23 mouse cellular contexts compared by ENCODE assay signal in genomic region chr2:25417426-25417825, GRCm38 (mm10). TPM values are rescaled to one million over a fixed set of nuclear protein-coding genes. Genes with fewer than 3 reads are reported as not detected.
DNase-seq lines count a peak whose midpoint lies in the region; ATAC-seq and TF ChIP-seq lines count a peak whose summit lies in the region.
"Had no signal": no experiment of that assay in that cellular context is flagged by ENCODE, and none has a peak within 500 bp of the region (broad histone marks: within the 10 kb centered on the region; RNA-seq: fewer than 3 reads in every experiment).

No protein-coding gene starts in this region.

- peak; percentile 40 for DNase-seq in adrenal gland, postnatal 14 days
- DNase-seq in adrenal gland, adult 8-10 months: no peak
- peak in 1 of 2 experiments; percentile 45 for DNase-seq in heart, adult 2 months
- DNase-seq in heart, adult 11 months: no peak
- DNase-seq in 3T3-L1 (ENCODE audit: low read depth, low spot score): peak; percentile 35
- peak; percentile 34 to 52 for DNase-seq in cerebellum, postnatal 14 days
- DNase-seq: kidney, postnatal 4 days; liver, embryonic 13.5 days; right cerebral cortex, postnatal 25 days; thymus, postnatal 36 days had no signal

- no peaks in the 10 kb centered on the region for H3K27me3 ChIP-seq in heart, adult 2 months (ENCODE audit: control insufficient read depth, insufficient read depth, low read length)
- H3K27me3 ChIP-seq: intestine, embryonic 15.5 days; midbrain, embryonic 13.5 days had no signal

- intact Hi-C loops in heart, adult 2 months (cut with DNase I): no loop called here

- peaks cover 4% of the 10 kb centered on the region; the same call in 1 of the 2 replicates for H3K4me1 ChIP-seq in heart, adult 2 months (ENCODE audit: control insufficient read depth, insufficient read depth, low read length)
- H3K4me1 ChIP-seq: intestine, embryonic 15.5 days; limb, embryonic 13.5 days had no signal

- peak overlapping the region; percentile 0; the same call in 1 of the 2 replicates for H3K27ac ChIP-seq in heart, adult 2 months
- H3K27ac ChIP-seq: hindbrain, embryonic 10.5 days; intestine, embryonic 15.5 days; limb, embryonic 13.5 days; liver, embryonic 13.5 days; midbrain, embryonic 13.5 days had no signal

- TF ChIP-seq EP300 in heart, adult 2 months (IDR thresholded peaks at IDR 0.05; ENCODE audit: insufficient read depth, low read depth, low read length): no peak

- no peak overlapping the region for H3K9ac ChIP-seq in heart, adult 2 months (ENCODE audit: low read depth, low read length)
- H3K9ac ChIP-seq: intestine, embryonic 15.5 days; limb, embryonic 13.5 days; liver, embryonic 13.5 days; midbrain, embryonic 13.5 days had no signal

- H3K79me2 ChIP-seq in heart, adult 2 months (replicated peaks; ENCODE audit: control insufficient read depth, insufficient read depth, low read length): no peaks in the 10 kb centered on the region

- TF ChIP-seq CTCF in heart, adult 2 months (IDR thresholded peaks at IDR 0.05): no peak

- no peak overlapping the region for H3K4me3 ChIP-seq in heart, adult 2 months
- H3K4me3 ChIP-seq: hindbrain, embryonic 10.5 days; intestine, embryonic 15.5 days; limb, embryonic 13.5 days; liver, embryonic 13.5 days; midbrain, embryonic 13.5 days had no signal

- no peak for TF ChIP-seq POLR2A in heart, adult 2 months (IDR thresholded peaks at IDR 0.05; ENCODE audit: insufficient read depth, low read depth, low read length)

- no peaks in the 10 kb centered on the region; the same call in 1 of the 2 replicates for H3K36me3 ChIP-seq in heart, adult 2 months (ENCODE audit: control insufficient read depth, insufficient read depth, low read length)
- H3K36me3 ChIP-seq: hindbrain, embryonic 10.5 days; intestine, embryonic 15.5 days; limb, embryonic 13.5 days; liver, embryonic 13.5 days had no signal

- WGBS in heart, adult 2 months: 21% methylated on average over 3 of the region's 3 CpGs

- ATAC-seq in inflammation-experienced regulatory T-cells, adult 6 months: no peak
- ATAC-seq: intestine, embryonic 15.5 days; midbrain, embryonic 13.5 days had no signal

RNA-seq across cellular contexts. Expression of gene Fut7, which starts 5.6 kb away (rescaled TPM):
- total RNA-seq in adrenal gland, postnatal 14 days (2021): 4.7 TPM in 1 of 2 replicates, not detected in the other
- total RNA-seq in adrenal gland, adult 8-10 months (2022): under 1 TPM in 1 of 4 experiments, not detected in 3; 0.13 TPM
- total RNA-seq in heart, adult 2 months (2021): under 1 TPM in 1 of 2 experiments, not detected in 1; 0.11 TPM
- 0.43 TPM in 1 of 2 replicates, not detected in the other for polyA plus RNA-seq in heart, adult 2 months (2012; rRNA removed)
- 10 to 100 TPM in 1 of 3 experiments, 1 to 10 TPM in 2; 4.1 to 14.7 (median 7.2) TPM for polyA plus RNA-seq in inflammation-experienced regulatory T-cells, adult 6 months (2017; shearing (Covaris generic))
- total RNA-seq: gastrocnemius, adult 8-10 months had no signal
- polyA plus RNA-seq: forebrain, embryonic 11.5 days; heart, postnatal 0 days; hindbrain, embryonic 10.5 days; kidney, embryonic 14.5 days; midbrain, embryonic 13.5 days had no signal

RNA-seq across cellular contexts. Expression of gene Abca2, which starts 11.1 kb away (rescaled TPM):
- 29.3 and 30.1 TPM in 2 replicates for total RNA-seq in adrenal gland, postnatal 14 days (2021)
- total RNA-seq in adrenal gland, adult 8-10 months (2022): 10 to 100 TPM; 48.9 to 73.0 (median 57.5) TPM
- 10 to 100 TPM; 36.1 to 41.1 TPM for total RNA-seq in heart, adult 2 months (2021)
- polyA plus RNA-seq in heart, adult 2 months (2012; rRNA removed): 43.4 and 44.2 TPM in 2 replicates
- polyA plus RNA-seq in inflammation-experienced regulatory T-cells, adult 6 months (2017; shearing (Covaris generic)): 10 to 100 TPM; 31.4 to 59.3 (median 41.8) TPM

RNA-seq across cellular contexts. Expression of gene Npdc1, which starts 18.3 kb away (rescaled TPM):
- 77.2 and 90.9 TPM in 2 replicates for total RNA-seq in adrenal gland, postnatal 14 days (2021)
- total RNA-seq in adrenal gland, adult 8-10 months (2022): 100 to 1,000 TPM; 148 to 171 (median 163) TPM
- 10 to 100 TPM; 21.3 to 30.4 TPM for total RNA-seq in heart, adult 2 months (2021)
- 47.8 and 52.2 TPM in 2 replicates for polyA plus RNA-seq in heart, adult 2 months (2012; rRNA removed)
- polyA plus RNA-seq in inflammation-experienced regulatory T-cells, adult 6 months (2017; shearing (Covaris generic)): 1 to 10 TPM; 2.8 to 6.1 (median 6.0) TPM
- total RNA-seq: MEL; neutrophil, adult 5-6 weeks had no signal

RNA-seq across cellular contexts. Expression of gene Entpd2, which starts 21.8 kb away (rescaled TPM):
- total RNA-seq in adrenal gland, postnatal 14 days (2021): 7.6 and 9.5 TPM in 2 replicates
- total RNA-seq in adrenal gland, adult 8-10 months (2022): 1 to 10 TPM; 3.1 to 9.7 (median 5.1) TPM
- 10 to 100 TPM; 11.1 to 13.5 TPM for total RNA-seq in heart, adult 2 months (2021)
- polyA plus RNA-seq in heart, adult 2 months (2012; rRNA removed): 36.3 and 37.1 TPM in 2 replicates
- 1 to 10 TPM in 1 of 3 experiments, under 1 TPM in 1, not detected in 1; 0.49 to 1.3 TPM for polyA plus RNA-seq in inflammation-experienced regulatory T-cells, adult 6 months (2017; shearing (Covaris generic))
- total RNA-seq: CH12.LX; megakaryocyte progenitor cell, adult 5-6 weeks; MEL; neutrophil, adult 5-6 weeks had no signal
- polyA plus RNA-seq: forebrain, embryonic 11.5 days had no signal

RNA-seq across cellular contexts. Expression of gene Clic3, which starts 39.2 kb away (rescaled TPM):
- total RNA-seq in adrenal gland, postnatal 14 days (2021): 0.74 and 1.0 TPM in 2 replicates
- not detected for total RNA-seq in adrenal gland, adult 8-10 months (2022)
- 1 to 10 TPM; 1.4 to 1.8 TPM for total RNA-seq in heart, adult 2 months (2021)
- polyA plus RNA-seq in heart, adult 2 months (2012; rRNA removed): 4.8 and 7.4 TPM in 2 replicates
- 1 to 10 TPM; 1.2 to 1.9 (median 1.6) TPM for polyA plus RNA-seq in inflammation-experienced regulatory T-cells, adult 6 months (2017; shearing (Covaris generic))
- total RNA-seq: megakaryocyte progenitor cell, adult 5-6 weeks; neutrophil, adult 5-6 weeks had no signal

Comparison
In these comparisons a context has a peak if more than half of its experiments do, and no peak if none do; other contexts are left out.
1. DNase-seq: peak in adrenal gland, postnatal 14 days (single experiment), 3T3-L1 (single experiment) and cerebellum, postnatal 14 days (2 of 2); none in adrenal gland, adult 8-10 months (single experiment) and heart, adult 11 months (single experiment).